Mouse (Mus musculus) liver, adult 2 months (tissue): ENCODE measurements around the gene Zfp786. TPM values are rescaled to one million over a fixed set of nuclear protein-coding genes. Genes with fewer than 3 reads are reported as not detected.
A peak's percentile ranks its signal among the peaks of the same experiment; 100 is the strongest.

ENCODE experiments used
- DNase-seq: peaks from one replicate; pipeline ENCODE4 v3.0.0-alpha.2; 2011; ENCODE audit warnings: low read depth, low spot score; ENCODE audit errors: extremely low read depth
- H3K27ac ChIP-seq: fragments of 200-500 bp; replicated peaks from 2 replicates; pipeline ENCODE4 v1.5.1; 2012; ENCODE audit warnings: low read depth, mild to moderate bottlenecking, control low read depth, inconsistent platforms, low read length; ENCODE audit not compliant: insufficient read depth
- H3K27me3 ChIP-seq: fragments of 200-500 bp; 2 replicates; pipeline ENCODE4 v1.6.1; 2012; ENCODE audit warnings: mild to moderate bottlenecking, moderate library complexity, low read length, inconsistent platforms; ENCODE audit not compliant: control insufficient read depth, insufficient read depth
- H3K36me3 ChIP-seq: fragments of 200-500 bp; 2 replicates; pipeline ENCODE4 v1.6.1; 2012; ENCODE audit warnings: low read length, inconsistent platforms; ENCODE audit not compliant: control insufficient read depth, insufficient read depth
- H3K4me1 ChIP-seq: fragments of 200-500 bp; 2 replicates; pipeline ENCODE4 v1.6.1; 2011; ENCODE audit warnings: low read length; ENCODE audit not compliant: control insufficient read depth, insufficient read depth
- H3K4me3 ChIP-seq: fragments of 200-500 bp; 2 replicates; pipeline ENCODE4 v1.5.1; 2011; ENCODE audit warnings: low read depth, mild to moderate bottlenecking, control low read depth, low read length, moderate library complexity; ENCODE audit not compliant: insufficient read depth
- H3K79me2 ChIP-seq: fragments of 200-500 bp; 2 replicates; pipeline ENCODE4 v1.6.1; 2012; ENCODE audit warnings: inconsistent platforms, mild to moderate bottlenecking, low read length, moderate library complexity; ENCODE audit not compliant: control insufficient read depth, insufficient read depth
- H3K9ac ChIP-seq: fragments of 200-500 bp; 2 replicates; pipeline ENCODE4 v1.6.1; 2012; ENCODE audit warnings: low read depth, mild to moderate bottlenecking, control low read depth, inconsistent platforms, low read length
- CTCF ChIP-seq: fragments of 200-500 bp; IDR thresholded peaks from 2 replicates; pipeline ENCODE4 v1.5.1; 2011; ENCODE audit warnings: low read depth, low read length, control low read depth
- POLR2A ChIP-seq: fragments of 200-500 bp; IDR thresholded peaks from 2 replicates; pipeline ENCODE4 v1.6.1; 2011; ENCODE audit warnings: low read length, control low read depth; ENCODE audit not compliant: insufficient read depth; ENCODE audit errors: extremely low read depth
- WGBS: fragments of 180-500 bp; shearing (Covaris S2); methylation state at CpG from one replicate; pipeline ENCODE4 v1.1.7; 2018; 5-methylcytosine and 5-hydroxymethylcytosine counted together
- polyA plus RNA-seq: library from polyadenylated mRNA; depleted of rRNA; stranded (reverse); fragments of >200 nt; gene quantifications from 2 replicates; pipeline ENCODE4 v1.2.3, GENCODE M21; 2012
- total RNA-seq: library from RNA; depleted of rRNA; stranded (reverse); fragments of >200 nt; gene quantifications from 2 replicates; pipeline ENCODE4 v1.2.3, GENCODE M21; 2014

Gene Zfp786
- total and polyA plus RNA-seq, 2 experiments: 0.27 to 0.28 TPM

GRCm38 (mm10) chr6:47842337-47842736 lies 11.7 kb upstream of the Zfp786 start:
- no peaks in the 10 kb centered on the region for H3K4me1 ChIP-seq
- H3K27ac ChIP-seq: no peak overlapping the region
- H3K36me3 ChIP-seq: peaks cover 15% of the 10 kb centered on the region
- H3K27me3 ChIP-seq: no peaks in the 10 kb centered on the region
- no peak for TF ChIP-seq CTCF
- TF ChIP-seq POLR2A: no peak
- no peak overlapping the region for H3K9ac ChIP-seq
- peaks cover 14% of the 10 kb centered on the region for H3K79me2 ChIP-seq
- no peak for DNase-seq
- WGBS: 100% methylated on average over 1 of the region's 1 CpGs
- H3K4me3 ChIP-seq: no peak overlapping the region

GRCm38 (mm10) chr6:47841831-47842230 lies 11.2 kb upstream of the Zfp786 start:
- H3K4me1 ChIP-seq: peaks cover 2% of the 10 kb centered on the region; the same call in 1 of the 2 replicates
- H3K27me3 ChIP-seq: no peaks in the 10 kb centered on the region
- no peak overlapping the region for H3K27ac ChIP-seq
- 88% methylated on average over 2 of the region's 2 CpGs for WGBS
- H3K36me3 ChIP-seq: peaks cover 15% of the 10 kb centered on the region
- no peak overlapping the region for H3K4me3 ChIP-seq
- no peak for DNase-seq
- H3K9ac ChIP-seq: no peak overlapping the region
- no peak for TF ChIP-seq CTCF
- TF ChIP-seq POLR2A: no peak
- peaks cover 14% of the 10 kb centered on the region for H3K79me2 ChIP-seq

- Histone ChIP-seq H3K4me3 (no peak overlapping the region), H3K4me1 (peaks cover 2% of the 10 kb centered on the region; the same call in 1 of the 2 replicates), H3K27me3 (no peaks in the 10 kb centered on the region), H3K36me3 (peaks cover 15% of the 10 kb centered on the region), H3K9ac (no peak overlapping the region), H3K79me2 (peaks cover 14% of the 10 kb centered on the region), H3K27ac (no peak overlapping the region)
- no peak for TF ChIP-seq POLR2A
- TF ChIP-seq CTCF: no peak
- no peak for DNase-seq
- WGBS: 100% methylated on average over 1 of the region's 1 CpGs
Measured at GRCm38 (mm10) chr6:47841077-47841476, 10.4 kb upstream of the Zfp786 start.

GRCm38 (mm10) chr6:47837630-47838029 lies 7.0 kb upstream of the Zfp786 start:
- 25% methylated on average over 2 of the region's 2 CpGs for WGBS

GRCm38 (mm10) chr6:47835984-47836521 lies 5.4 kb upstream of the Zfp786 start:
- H3K27me3 ChIP-seq: no peaks in the 10 kb centered on the region
- DNase-seq: peak; percentile 61
- H3K27ac ChIP-seq: peak overlapping the region; percentile 65
- H3K79me2 ChIP-seq: peaks cover 14% of the 10 kb centered on the region
- H3K36me3 ChIP-seq: peaks cover 4% of the 10 kb centered on the region; the same call in 1 of the 2 replicates
- H3K4me1 ChIP-seq: peaks cover 3% of the 10 kb centered on the region; the same call in 1 of the 2 replicates
- WGBS: under 1% methylated on average over 49 of the region's 49 CpGs
- H3K4me3 ChIP-seq: peak overlapping the region; percentile 96
- peak overlapping the region; percentile 96 for H3K9ac ChIP-seq
- TF ChIP-seq CTCF: no peak
- TF ChIP-seq POLR2A: no peak

More at GRCm38 (mm10) chr6:47837630-47838029, 7.0 kb upstream of the Zfp786 start:
- Histone ChIP-seq H3K27me3 (no peaks in the 10 kb centered on the region), H3K9ac (no peak overlapping the region), H3K4me1 (peaks cover 3% of the 10 kb centered on the region; the same call in 1 of the 2 replicates), H3K27ac (no peak overlapping the region), H3K4me3 (no peak overlapping the region), H3K36me3 (peaks cover 8% of the 10 kb centered on the region), H3K79me2 (peaks cover 14% of the 10 kb centered on the region)
- no peak for TF ChIP-seq CTCF
- TF ChIP-seq POLR2A: no peak
- peak; percentile 26 for DNase-seq

GRCm38 (mm10) chr6:47835482-47835983 lies 4.9 kb upstream of the Zfp786 start, which contains the start of gene Zfp398:
TSS of gene Zfp398 (plus strand) at chr6:47835661.
- H3K27me3 ChIP-seq: no peaks in the 10 kb centered on the region
- peaks cover 3% of the 10 kb centered on the region; the same call in 1 of the 2 replicates for H3K4me1 ChIP-seq
- H3K36me3 ChIP-seq: 0 out of 2 replicates have a peak, but pooled peaks cover 3% of the 10 kb centered on the region
- H3K79me2 ChIP-seq: peaks cover 14% of the 10 kb centered on the region
- peak within 1 kb of the TSS; percentile 65 for H3K27ac ChIP-seq
- peak; percentile 72 for DNase-seq
- under 1% methylated on average over 52 of the region's 52 CpGs for WGBS
- peak within 1 kb of the TSS; percentile 96 for H3K9ac ChIP-seq
- peak within 1 kb of the TSS; percentile 96 for H3K4me3 ChIP-seq
- TF ChIP-seq CTCF: peak; percentile 85
- TF ChIP-seq POLR2A: peak; percentile 70
